Mouse (Mus musculus) erythroblast, adult 5-6 weeks (primary cell): ENCODE data around the gene Auh. TPM values are rescaled to one million over a fixed set of nuclear protein-coding genes. Genes with fewer than 3 reads are reported as not detected.

Source experiments
- ATAC-seq: replicated peaks from 2 replicates; pipeline ENCODE4 v1.8.0; 2016; ENCODE audit warnings: moderate number of reproducible peaks, mild to moderate bottlenecking, moderate TSS enrichment, inconsistent platforms; ENCODE audit not compliant: poor library complexity, low FRiP score, severe bottlenecking
- total RNA-seq, 2 experiments: library from RNA; stranded (forward) in 1 of 2; stranded (reverse) in 1 of 2; fragments of 150-400 nt in 1 of 2; fragments of 200-764, 138-1000 nt in 1 of 2; gene quantifications; 2 replicates each; pipeline versions ENCODE4 v1.2.3 to v1.2.4; 2015 to 2017; ENCODE audit warnings: low replicate concordance in 2 of 2

Gene Auh
- total RNA-seq, 2 experiments from 2014 or later = 68.2 to 107 TPM

- ATAC-seq = no peak
Observed at GRCm38 (mm10) chr13:52849394-52849801, 80.1 kb downstream of the Auh start.

- ATAC-seq = no peak
Observed at GRCm38 (mm10) chr13:52847481-52847880, 82.0 kb downstream of the Auh start.

DNA sequence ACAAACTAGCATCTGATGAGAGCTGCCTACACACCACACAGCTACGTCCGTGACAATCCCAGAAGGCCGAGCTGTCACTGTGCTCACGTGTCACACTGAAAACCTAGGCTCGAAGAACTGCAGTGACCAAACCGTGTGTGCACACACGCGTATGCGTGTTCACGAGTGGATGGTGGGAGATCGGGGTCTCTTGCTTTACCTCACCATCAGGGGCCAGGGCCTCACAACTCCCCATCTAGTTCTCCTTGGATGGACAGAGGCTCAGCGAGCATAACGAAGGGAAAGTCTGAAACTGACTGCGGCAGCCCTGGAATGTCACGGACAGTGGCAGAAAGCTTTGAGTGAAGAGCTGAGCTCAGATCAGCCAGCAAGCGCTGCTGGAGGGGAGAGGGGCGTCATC, 82.4 kb downstream of the Auh start:
- ATAC-seq = no peak

- no peak for ATAC-seq
Observed at GRCm38 (mm10) chr13:52845618-52846017, 83.9 kb downstream of the Auh start.

DNA sequence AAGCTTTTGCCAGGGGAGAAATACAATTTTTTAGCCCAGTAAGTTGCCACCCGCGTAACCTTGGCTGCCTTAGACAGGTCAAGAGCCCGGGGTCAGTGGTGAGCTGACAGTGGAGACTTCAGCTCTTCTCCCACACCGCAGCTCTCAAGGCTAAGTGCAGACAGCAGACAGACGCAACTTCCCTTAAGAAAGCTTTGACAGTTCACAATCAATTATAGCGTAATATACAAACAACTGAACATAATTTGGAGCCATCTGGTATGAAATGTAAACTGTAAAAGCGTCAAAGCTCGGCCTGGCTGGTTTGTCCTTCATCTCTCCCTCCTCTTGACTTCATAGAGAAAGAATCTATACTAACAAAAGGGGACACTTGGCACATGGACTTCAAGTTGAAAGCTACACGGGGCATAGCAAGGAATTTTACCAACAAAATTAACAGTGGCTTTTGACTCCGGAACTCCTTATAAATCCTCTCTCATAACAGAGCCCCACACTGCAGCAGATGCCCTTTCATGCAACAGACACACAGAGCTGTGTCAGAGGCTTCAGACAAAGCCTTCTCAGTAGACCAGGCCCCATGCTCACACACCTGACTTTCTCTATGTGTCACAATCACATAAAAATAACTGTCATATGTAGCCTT, 85.8 kb downstream of the Auh start:
- no peak for ATAC-seq

DNA sequence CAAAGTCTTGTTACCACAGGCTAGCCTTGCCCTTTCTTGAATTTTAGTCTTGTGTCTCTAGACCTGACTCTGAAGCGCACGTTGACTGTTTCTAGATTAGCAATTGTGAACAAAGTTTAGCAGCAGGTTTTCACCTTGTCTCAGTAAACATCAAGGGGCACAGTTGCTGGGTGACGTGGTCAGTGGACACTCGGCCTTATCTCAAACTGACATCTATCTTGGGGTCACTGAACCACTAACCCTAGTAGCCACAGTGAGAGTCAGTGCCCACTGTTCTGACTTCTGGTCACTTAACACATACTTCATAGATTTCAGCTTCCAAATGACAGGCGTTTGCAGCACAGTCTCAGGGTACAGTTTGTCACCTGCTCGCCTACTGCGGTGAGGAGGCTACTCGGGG, 93.2 kb downstream of the Auh start:
- ATAC-seq = no peak

- no peak for ATAC-seq
Observed at GRCm38 (mm10) chr13:52834591-52834990, 94.9 kb downstream of the Auh start.

DNA sequence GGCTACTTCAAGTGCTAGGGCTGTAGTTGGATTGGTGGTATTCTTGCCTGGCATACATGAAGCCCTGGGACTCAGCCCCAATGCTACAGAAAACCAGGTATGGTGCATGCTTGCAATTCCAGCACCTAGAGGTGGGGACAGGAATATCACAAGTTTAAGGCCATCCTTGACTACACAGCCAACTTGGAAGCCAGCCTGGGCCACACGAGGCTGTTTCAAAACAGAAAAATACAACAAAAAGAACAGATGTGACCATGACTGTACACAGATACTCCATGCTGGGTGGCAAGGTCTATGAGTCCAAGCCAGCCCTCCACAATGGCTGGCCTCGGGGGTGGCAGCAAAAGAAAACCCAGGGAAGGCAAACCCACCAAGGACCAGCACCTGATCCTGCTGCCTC, 95.7 kb downstream of the Auh start:
- ATAC-seq = no peak

DNA sequence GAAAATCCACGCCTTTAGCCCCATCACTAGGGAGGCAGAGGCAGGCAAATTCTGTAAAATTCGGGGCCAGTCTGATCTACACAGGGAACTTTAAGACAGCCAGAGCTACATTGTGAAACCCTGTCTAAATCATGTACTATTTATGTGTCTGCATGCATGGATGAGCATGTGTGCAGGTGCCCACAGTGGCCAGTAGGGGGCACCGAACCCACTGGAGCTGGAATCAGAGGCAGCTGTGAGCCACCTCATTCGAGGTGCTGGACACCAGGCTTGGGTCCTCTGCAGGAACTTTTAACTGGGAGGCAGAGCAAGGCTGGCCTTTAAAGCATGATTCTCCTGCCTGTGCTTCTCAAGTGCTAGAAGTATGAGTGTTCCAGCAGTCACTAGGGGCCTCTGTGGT, 96.3 kb downstream of the Auh start:
- ATAC-seq = peak; percentile 29; the same call in 1 of the 2 replicates

DNA sequence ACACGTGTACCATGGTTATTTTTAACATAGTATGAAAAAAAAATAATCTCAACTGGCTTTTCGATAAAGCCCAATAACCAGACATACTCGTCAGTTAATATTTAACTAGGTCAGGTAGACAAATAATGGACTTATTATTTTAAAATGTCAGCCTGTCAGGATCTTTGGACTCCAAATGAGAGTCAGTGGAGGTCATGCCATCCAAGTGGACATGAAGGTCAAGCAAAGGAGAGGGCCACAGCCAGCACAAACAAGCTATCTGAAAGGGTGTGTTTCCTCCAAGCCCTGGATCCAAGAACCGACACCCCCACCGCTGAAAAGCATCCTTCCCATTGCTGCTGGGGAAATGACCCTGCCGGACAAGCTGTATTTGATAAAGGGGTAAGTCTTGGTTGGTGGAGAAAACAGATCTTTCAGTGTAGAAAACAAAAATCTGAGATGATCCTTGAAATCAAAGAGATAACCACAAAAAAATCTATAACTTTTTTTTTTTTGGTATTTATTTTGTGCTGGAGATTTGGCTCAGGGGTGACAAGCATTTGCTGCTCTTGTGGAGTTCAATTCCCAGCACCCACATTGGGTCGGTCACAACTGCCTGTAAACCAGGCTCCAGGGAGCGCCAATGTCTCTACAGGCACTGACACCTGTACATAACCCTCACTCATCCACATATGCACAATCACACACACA, 96.9 kb downstream of the Auh start:
- no peak for ATAC-seq

- peak; percentile 71 for ATAC-seq
Observed at GRCm38 (mm10) chr13:52831037-52831757, 98.3 kb downstream of the Auh start.

- peak; percentile 56 for ATAC-seq
Observed at GRCm38 (mm10) chr13:52828946-52829523, 100.4 kb downstream of the Auh start.

GRCm38 (mm10) chr13:52828217-52828616, 101.3 kb downstream of the Auh start:
- peak; percentile 26 for ATAC-seq

GRCm38 (mm10) chr13:52826666-52827065, 102.8 kb downstream of the Auh start:
- ATAC-seq = no peak

DNA sequence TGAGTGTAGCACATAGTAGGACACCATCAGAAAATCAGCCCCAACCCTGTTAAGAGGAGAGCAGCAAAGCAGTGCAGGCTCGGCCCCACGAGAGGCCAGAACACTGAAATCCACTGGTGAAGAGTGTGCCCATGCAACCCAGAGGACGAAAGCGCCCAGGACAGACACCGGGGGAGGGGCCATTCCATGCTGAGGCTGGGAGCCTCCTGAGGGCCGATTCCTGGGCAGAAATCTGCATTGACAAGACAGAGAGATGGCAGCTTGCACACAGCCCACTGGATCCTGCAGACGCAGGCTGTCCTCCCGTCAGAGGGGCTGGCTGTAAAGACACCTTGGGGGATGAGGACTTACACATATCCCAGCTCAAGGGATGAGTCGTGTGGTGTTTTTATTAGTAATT, 104.7 kb downstream of the Auh start:
- no peak for ATAC-seq

- ATAC-seq = no peak
Observed at GRCm38 (mm10) chr13:52822165-52823149, 107.0 kb downstream of the Auh start.

DNA sequence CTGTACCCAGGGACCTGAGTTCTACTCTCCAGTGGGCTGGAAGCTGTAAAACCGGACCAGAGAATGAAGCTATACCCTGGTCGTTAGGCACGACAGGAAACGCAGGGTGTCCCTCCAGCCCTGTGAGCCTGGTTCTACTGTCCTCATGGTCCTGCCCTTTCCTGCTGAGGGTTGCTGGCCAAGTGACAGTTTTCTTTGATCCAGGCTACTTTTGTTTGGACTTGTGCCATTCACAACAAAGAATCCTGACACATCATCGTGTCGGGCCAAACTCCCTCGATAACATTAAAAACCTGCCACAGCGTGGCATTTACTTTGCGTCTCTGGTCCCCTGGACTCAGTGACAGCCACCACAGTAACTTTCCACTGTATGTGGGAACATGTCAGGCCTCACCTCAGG, 107.9 kb downstream of the Auh start:
- ATAC-seq = no peak

GRCm38 (mm10) chr13:52819901-52820300, 109.6 kb downstream of the Auh start:
- no peak for ATAC-seq

DNA sequence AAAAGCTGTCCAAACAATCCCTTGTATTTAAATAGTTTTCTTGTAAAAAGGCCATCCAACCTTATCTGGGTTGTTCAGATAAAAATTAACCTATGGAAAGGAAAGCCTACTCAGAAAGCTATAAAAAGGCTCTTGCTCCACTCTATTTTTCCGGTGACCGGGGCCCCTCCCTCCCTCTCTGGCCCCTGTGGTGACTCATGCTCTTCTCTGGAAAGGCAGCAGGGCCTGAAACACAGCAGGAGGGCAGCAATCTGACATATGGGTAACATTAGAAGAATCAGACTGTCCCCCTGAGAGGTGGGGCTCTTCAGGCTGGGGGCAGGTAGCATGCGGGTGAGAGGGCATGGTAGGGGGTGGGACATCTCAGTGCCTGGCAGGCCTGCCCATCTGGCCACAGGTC, 110.7 kb downstream of the Auh start:
- ATAC-seq = no peak
